Mouse (Mus musculus): ENCODE results near the gene Tmem235. TPM values are rescaled to one million over a fixed set of nuclear protein-coding genes. Genes with fewer than 3 reads are reported as not detected.

Gene Tmem235
- polyA plus RNA-seq, 1 experiment: not detected

DNA sequence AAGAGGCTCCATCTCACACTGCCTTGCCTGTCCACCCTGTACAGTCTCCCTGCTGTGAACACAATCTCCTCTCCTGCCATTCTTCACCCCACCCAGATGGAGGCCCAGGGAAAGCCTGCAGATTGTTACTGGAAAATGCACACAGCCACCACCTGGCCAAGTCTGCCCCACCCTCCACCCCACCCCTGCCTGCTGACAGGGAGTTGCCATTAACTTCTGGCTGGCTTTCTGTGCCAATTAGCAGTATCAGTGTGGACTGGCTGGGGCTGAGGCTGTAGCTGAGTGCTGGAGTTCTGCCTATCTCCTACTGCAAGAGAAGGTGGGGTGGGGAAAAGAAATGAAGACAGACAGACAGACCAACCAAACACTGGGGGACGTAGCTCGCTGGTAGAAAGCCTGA is 22.0 kb upstream of the Tmem235 start:
- H3K4me3 ChIP-seq (replicated peaks; ENCODE audit: control insufficient read depth, low read depth, low read length): no peak overlapping the region
- peak overlapping the region; percentile 85 for H3K27ac ChIP-seq (ENCODE audit: control insufficient read depth, insufficient read depth, low read depth, low read length, poor library complexity)
- WGBS: 58% methylated on average over 2 of the region's 2 CpGs
- H3K4me1 ChIP-seq (ENCODE audit: control insufficient read depth, insufficient read depth, low read length): peaks cover 5% of the 10 kb centered on the region
- TF ChIP-seq POLR2A (IDR thresholded peaks at IDR 0.05; ENCODE audit: borderline replicate concordance, control insufficient read depth, low read depth, low read length) (no peak), CTCF (IDR thresholded peaks at IDR 0.05; ENCODE audit: control insufficient read depth, insufficient read depth, low read length) (no peak)

DNA sequence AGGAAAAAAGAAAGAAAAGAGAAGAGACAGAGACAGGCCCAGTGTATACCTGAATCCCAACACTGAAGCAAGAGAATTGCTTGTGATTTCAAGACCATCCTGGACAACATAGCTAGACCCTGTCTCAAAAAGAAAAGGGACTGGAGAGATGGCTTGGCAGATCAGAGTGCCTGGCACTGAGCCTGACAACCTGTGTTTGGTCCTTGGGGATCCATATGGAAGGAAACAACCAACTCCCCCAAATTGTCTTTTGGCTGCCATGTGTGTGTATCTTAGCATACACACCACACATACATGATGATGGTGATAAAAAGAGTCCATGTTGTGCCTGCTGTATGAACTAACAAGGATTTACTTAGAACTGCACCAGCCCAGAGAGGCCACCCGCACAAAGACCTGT is 21.5 kb upstream of the Tmem235 start:
- no peak overlapping the region for H3K4me3 ChIP-seq (replicated peaks; ENCODE audit: control insufficient read depth, low read depth, low read length)
- peak overlapping the region; percentile 84 for H3K27ac ChIP-seq (ENCODE audit: control insufficient read depth, insufficient read depth, low read depth, low read length, poor library complexity)
- TF ChIP-seq POLR2A (IDR thresholded peaks at IDR 0.05; ENCODE audit: borderline replicate concordance, control insufficient read depth, low read depth, low read length) (no peak), CTCF (IDR thresholded peaks at IDR 0.05; ENCODE audit: control insufficient read depth, insufficient read depth, low read length) (no peak)
- 66% methylated on average over 1 of the region's 1 CpGs for WGBS
- H3K4me1 ChIP-seq (ENCODE audit: control insufficient read depth, insufficient read depth, low read length): peaks cover 5% of the 10 kb centered on the region

DNA sequence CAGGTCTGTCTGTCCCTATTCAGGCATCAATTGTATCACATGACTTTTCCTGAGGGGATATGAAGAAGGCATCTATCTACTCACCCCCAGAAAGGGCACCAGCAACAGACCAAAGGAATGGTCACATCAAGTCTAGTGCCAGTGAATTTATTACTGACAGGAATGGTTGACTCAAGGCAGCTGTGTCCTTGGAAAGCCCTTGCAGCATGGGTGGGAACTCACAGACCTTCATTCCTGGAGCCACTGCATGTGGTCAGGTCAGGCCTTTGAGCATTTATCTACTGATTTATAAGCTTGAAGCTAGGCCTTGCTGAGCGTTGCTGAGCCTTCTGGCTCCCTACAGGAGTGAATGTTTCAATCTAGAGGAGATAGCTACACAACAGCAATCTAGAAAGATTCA is 19.6 kb upstream of the Tmem235 start:
- no peak overlapping the region; the same call in 1 of the 2 replicates for H3K27ac ChIP-seq (ENCODE audit: control insufficient read depth, insufficient read depth, low read depth, low read length, poor library complexity)
- no peak overlapping the region for H3K4me3 ChIP-seq (replicated peaks; ENCODE audit: control insufficient read depth, low read depth, low read length)
- WGBS: 74% methylated on average over 1 of the region's 1 CpGs
- TF ChIP-seq POLR2A (IDR thresholded peaks at IDR 0.05; ENCODE audit: borderline replicate concordance, control insufficient read depth, low read depth, low read length) (no peak), CTCF (IDR thresholded peaks at IDR 0.05; ENCODE audit: control insufficient read depth, insufficient read depth, low read length) (no peak)
- peaks cover 5% of the 10 kb centered on the region for H3K4me1 ChIP-seq (ENCODE audit: control insufficient read depth, insufficient read depth, low read length)

DNA sequence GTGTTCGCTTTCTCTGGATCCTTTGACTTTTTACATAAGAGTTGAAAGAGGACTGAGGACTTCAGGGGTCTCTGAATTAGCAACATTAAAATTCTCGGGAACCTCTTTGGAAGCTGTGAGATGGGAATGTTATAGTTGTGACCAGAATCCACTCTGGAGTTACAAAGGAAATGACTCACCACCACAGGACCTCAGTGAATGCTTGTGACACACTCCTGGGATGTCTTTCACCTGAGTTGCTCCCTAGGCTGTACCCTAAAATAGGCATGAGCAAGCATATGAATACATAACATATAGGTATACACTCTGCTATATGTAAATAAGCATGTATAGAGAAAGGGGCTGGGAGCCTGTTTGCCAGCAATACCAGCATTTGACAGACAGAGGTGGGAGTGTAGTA is 17.1 kb upstream of the Tmem235 start:
- Histone ChIP-seq H3K4me3 (replicated peaks; ENCODE audit: control insufficient read depth, low read depth, low read length) (no peak overlapping the region), H3K4me1 (ENCODE audit: control insufficient read depth, insufficient read depth, low read length) (peaks cover 2% of the 10 kb centered on the region; the same call in 1 of the 2 replicates), H3K27ac (ENCODE audit: control insufficient read depth, insufficient read depth, low read depth, low read length, poor library complexity) (no peak overlapping the region)
- TF ChIP-seq POLR2A (IDR thresholded peaks at IDR 0.05; ENCODE audit: borderline replicate concordance, control insufficient read depth, low read depth, low read length) (no peak), CTCF (IDR thresholded peaks at IDR 0.05; ENCODE audit: control insufficient read depth, insufficient read depth, low read length) (no peak)
- WGBS: 80% methylated on average over 2 of the region's 2 CpGs

DNA sequence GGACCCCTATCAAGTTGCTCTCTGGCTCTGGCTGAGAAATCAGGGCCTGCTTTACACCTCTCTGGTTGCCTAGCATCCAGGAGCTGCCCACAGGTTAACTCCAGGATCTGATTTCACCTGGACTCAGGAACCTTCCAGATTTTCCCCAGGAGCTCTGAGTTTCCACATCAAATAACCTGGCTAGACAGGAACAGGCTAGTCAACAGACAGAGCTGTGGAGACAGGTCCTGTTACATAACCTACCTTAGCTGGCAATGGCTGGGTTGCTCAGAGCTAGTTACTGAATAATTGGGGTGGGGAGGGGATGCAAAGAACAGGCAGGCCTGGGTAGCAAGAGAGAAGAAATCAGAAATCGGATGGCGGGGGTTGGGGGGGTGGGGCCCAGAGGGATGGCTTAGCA is 15.6 kb upstream of the Tmem235 start:
- no peak overlapping the region for H3K27ac ChIP-seq (ENCODE audit: control insufficient read depth, insufficient read depth, low read depth, low read length, poor library complexity)
- 87% methylated on average over 2 of the region's 2 CpGs for WGBS
- no peaks in the 10 kb centered on the region; the same call in 1 of the 2 replicates for H3K4me1 ChIP-seq (ENCODE audit: control insufficient read depth, insufficient read depth, low read length)
- TF ChIP-seq POLR2A (IDR thresholded peaks at IDR 0.05; ENCODE audit: borderline replicate concordance, control insufficient read depth, low read depth, low read length): no peak
- no peak for TF ChIP-seq CTCF (IDR thresholded peaks at IDR 0.05; ENCODE audit: control insufficient read depth, insufficient read depth, low read length)
- no peak overlapping the region for H3K4me3 ChIP-seq (replicated peaks; ENCODE audit: control insufficient read depth, low read depth, low read length)

DNA sequence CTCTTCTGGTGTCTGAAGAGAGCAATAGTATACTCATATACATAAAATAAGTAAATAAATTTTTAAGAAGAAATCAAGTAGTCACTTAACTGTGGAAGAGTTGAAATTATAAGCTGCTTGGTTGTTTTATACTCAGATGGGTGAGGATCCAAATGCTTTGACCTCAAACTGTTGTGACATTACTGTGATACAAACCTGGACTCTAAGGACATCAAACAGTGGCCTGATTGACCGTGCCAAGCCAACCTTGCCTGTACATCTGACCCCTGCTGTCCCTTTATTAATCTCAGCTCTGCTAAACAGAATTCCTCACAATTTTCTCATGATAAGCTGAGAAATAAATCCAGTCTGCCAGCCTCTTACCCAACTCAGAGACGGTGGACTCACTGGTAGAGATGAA is 14.9 kb upstream of the Tmem235 start:
- TF ChIP-seq CTCF (IDR thresholded peaks at IDR 0.05; ENCODE audit: control insufficient read depth, insufficient read depth, low read length) (no peak), POLR2A (IDR thresholded peaks at IDR 0.05; ENCODE audit: borderline replicate concordance, control insufficient read depth, low read depth, low read length) (no peak)
- Histone ChIP-seq H3K4me3 (replicated peaks; ENCODE audit: control insufficient read depth, low read depth, low read length) (no peak overlapping the region), H3K27ac (ENCODE audit: control insufficient read depth, insufficient read depth, low read depth, low read length, poor library complexity) (no peak overlapping the region), H3K4me1 (ENCODE audit: control insufficient read depth, insufficient read depth, low read length) (no peaks in the 10 kb centered on the region; the same call in 1 of the 2 replicates)
- 90% methylated on average over 2 of the region's 2 CpGs for WGBS

DNA sequence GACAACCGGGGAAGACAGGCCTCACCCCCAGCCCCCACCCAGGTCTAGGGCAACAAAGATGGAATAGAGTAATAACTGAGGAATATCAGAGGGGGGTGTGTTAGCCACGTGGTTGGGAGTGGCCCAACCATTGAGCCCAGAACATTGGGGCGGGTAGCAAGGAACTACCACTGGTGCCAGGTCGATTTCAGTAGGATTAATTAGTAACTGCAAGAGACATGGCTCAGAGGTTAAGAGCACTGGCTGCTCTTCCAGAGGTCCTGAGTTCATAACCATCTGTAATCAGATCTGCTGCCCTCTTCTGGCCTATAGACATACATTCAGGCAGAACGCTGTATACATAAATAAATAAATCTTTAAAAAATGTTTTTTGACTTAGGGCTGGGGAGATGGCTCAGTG is 13.9 kb upstream of the Tmem235 start:
- no peak for TF ChIP-seq POLR2A (IDR thresholded peaks at IDR 0.05; ENCODE audit: borderline replicate concordance, control insufficient read depth, low read depth, low read length)
- TF ChIP-seq CTCF (IDR thresholded peaks at IDR 0.05; ENCODE audit: control insufficient read depth, insufficient read depth, low read length): no peak
- Histone ChIP-seq H3K4me3 (replicated peaks; ENCODE audit: control insufficient read depth, low read depth, low read length) (no peak overlapping the region), H3K4me1 (ENCODE audit: control insufficient read depth, insufficient read depth, low read length) (no peaks in the 10 kb centered on the region; the same call in 1 of the 2 replicates), H3K27ac (ENCODE audit: control insufficient read depth, insufficient read depth, low read depth, low read length, poor library complexity) (0 out of 2 replicates have a peak overlapping the region, but pooled peaks have one; percentile 27)
- WGBS: 48% methylated on average over 5 of the region's 5 CpGs

DNA sequence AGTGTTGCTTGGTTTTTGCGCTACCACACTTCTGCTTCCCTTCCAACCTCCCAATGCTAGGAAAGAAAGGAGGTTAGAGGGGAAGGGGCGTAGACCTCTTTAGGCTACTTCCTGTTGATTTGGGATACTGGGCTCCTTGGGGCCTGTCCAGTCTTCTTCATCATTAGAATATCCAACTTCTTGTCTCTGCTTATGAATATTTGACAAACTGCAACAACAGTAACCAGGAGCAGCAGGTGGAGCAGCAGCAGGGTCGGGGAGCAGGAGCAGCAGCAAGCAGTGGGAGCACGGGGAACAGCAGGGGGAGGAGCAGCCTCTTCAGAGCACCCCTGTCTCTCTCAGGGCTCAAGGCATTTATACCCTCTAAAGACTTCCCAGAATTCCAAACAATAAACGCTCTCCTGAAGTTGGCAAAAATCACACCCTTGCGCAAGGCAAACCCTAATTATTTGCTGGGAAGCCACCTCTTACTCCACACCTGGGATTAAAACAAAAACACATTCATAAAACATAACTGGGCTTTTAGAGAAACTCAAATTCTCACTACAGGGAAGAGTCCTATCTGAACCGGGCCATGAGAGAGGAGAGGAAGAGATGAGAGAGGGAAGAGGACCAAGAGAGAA is 12.8 kb upstream of the Tmem235 start:
- Histone ChIP-seq H3K27ac (ENCODE audit: control insufficient read depth, insufficient read depth, low read depth, low read length, poor library complexity) (peak overlapping the region; percentile 88), H3K4me3 (replicated peaks; ENCODE audit: control insufficient read depth, low read depth, low read length) (no peak overlapping the region), H3K4me1 (ENCODE audit: control insufficient read depth, insufficient read depth, low read length) (no peaks in the 10 kb centered on the region; the same call in 1 of the 2 replicates)
- 60% methylated on average over 7 of the region's 7 CpGs for WGBS
- TF ChIP-seq CTCF (IDR thresholded peaks at IDR 0.05; ENCODE audit: control insufficient read depth, insufficient read depth, low read length) (no peak), POLR2A (IDR thresholded peaks at IDR 0.05; ENCODE audit: borderline replicate concordance, control insufficient read depth, low read depth, low read length) (no peak)
